Mouse (Mus musculus): ENCODE measurements around the gene Olfr463.

Gene Olfr463

DNA sequence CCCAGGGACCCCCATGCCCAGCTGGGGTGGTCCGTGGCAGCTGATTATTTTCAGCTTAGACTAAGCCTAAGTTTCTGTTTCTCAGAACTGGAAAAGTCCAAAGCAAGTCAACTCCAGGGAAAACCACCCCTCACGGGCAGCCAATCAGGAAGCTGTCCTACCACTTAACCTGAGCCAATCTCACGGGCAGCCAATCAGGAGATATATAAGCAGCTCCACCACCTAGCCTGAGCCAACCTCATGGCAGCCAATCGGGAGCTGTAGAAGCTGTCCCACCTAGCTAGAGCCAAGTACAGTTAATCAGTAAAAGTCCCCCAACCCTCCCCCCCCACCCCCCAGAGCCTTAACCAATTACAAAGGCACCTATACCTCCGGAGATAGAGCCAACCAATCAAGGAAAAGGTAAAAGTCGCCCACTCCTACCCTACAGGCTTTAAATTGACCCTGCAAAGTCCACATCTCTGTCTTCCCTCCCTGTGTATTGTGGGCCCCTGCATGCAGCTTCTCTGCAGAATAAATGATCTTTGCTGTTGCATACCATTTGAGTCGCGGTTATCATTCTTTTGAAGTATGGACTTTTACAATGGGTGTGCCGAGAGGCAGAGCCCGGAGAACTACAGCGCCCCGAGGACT is 50.1 kb downstream of the Olfr463 start:
- DNase-seq, result no peak

Data from right cerebral cortex, postnatal 14 days (tissue).